Mouse (Mus musculus) hindbrain, postnatal 0 days (tissue): ENCODE results near the gene Stk39. TPM values are rescaled to one million over a fixed set of nuclear protein-coding genes. Genes with fewer than 3 reads are reported as not detected.

Experiments
- ATAC-seq: fragments of 200-750 bp; cut with Nextera tagmentation; 2 replicates; pipeline ENCODE4 v1.8.0; 2017; ENCODE audit warnings: mild to moderate bottlenecking, moderate TSS enrichment, moderate library complexity
- DNase-seq: peaks from one replicate; pipeline ENCODE4 v3.0.0-alpha.2; 2015; ENCODE audit warnings: low spot score
- H3K27ac ChIP-seq: fragments of 300-500 bp; sonication (generic); 2 replicates; pipeline ENCODE4 v1.5.1; 2014; ENCODE audit warnings: mild to moderate bottlenecking
- H3K27me3 ChIP-seq: fragments of 300-500 bp; sonication (generic); 2 replicates; pipeline ENCODE4 v1.6.1; 2014; ENCODE audit warnings: low read length, mixed read lengths; ENCODE audit not compliant: insufficient read depth
- H3K36me3 ChIP-seq: fragments of 300-500 bp; sonication (generic); 2 replicates; pipeline ENCODE4 v1.6.1; 2014; ENCODE audit warnings: low read length, mixed read lengths; ENCODE audit not compliant: insufficient read depth
- H3K4me1 ChIP-seq: fragments of 300-500 bp; sonication (generic); 2 replicates; pipeline ENCODE4 v1.6.1; 2014; ENCODE audit warnings: antibody characterized with exemption, low read length, mixed read lengths; ENCODE audit not compliant: insufficient read depth
- H3K4me2 ChIP-seq: fragments of 300-500 bp; sonication (generic); 2 replicates; pipeline ENCODE4 v1.6.1; 2014; ENCODE audit warnings: low read depth, mild to moderate bottlenecking, low read length, moderate library complexity, mixed read lengths
- H3K4me3 ChIP-seq: fragments of 300-500 bp; sonication (generic); 2 replicates; pipeline ENCODE4 v1.5.1; 2014; ENCODE audit warnings: low read length
- H3K9ac ChIP-seq: fragments of 300-500 bp; sonication (generic); replicated peaks from 2 replicates; pipeline ENCODE4 v1.6.1; 2014; ENCODE audit warnings: mild to moderate bottlenecking, low read length, moderate library complexity, mixed read lengths
- H3K9me3 ChIP-seq: fragments of 300-500 bp; sonication (generic); 2 replicates; pipeline ENCODE4 v1.6.1; 2016; ENCODE audit warnings: low read length, mixed read lengths
- CTCF ChIP-seq: IDR thresholded peaks from 2 replicates; pipeline ENCODE4 v1.5.1; 2016; ENCODE audit warnings: antibody characterized with exemption, control low read depth, low read depth
- WGBS: fragments of 180-500 bp; shearing (Covaris S2); extraction: QIAGEN DNeasy Blood & Tissue Kit; methylation state at CpG from one replicate; pipeline ENCODE4 v1.1.7; 2014; 5-methylcytosine and 5-hydroxymethylcytosine counted together
- polyA plus RNA-seq: library from polyadenylated mRNA; unstranded; fragments of >200 nt; fragmentation: Nextera tagmentation; extraction: Ambion mirVana; gene quantifications from 2 replicates; pipeline ENCODE4 v1.2.1, GENCODE M21; 2015
- total RNA-seq: library from RNA; depleted of rRNA; stranded (reverse); fragments of >200 nt; gene quantifications from 2 replicates; pipeline ENCODE4 v1.2.3, GENCODE M21; 2014

Stk39 gene
- total and polyA plus RNA-seq, 2 experiments from 2014 or later, result 30.8 to 38.4 TPM

DNA sequence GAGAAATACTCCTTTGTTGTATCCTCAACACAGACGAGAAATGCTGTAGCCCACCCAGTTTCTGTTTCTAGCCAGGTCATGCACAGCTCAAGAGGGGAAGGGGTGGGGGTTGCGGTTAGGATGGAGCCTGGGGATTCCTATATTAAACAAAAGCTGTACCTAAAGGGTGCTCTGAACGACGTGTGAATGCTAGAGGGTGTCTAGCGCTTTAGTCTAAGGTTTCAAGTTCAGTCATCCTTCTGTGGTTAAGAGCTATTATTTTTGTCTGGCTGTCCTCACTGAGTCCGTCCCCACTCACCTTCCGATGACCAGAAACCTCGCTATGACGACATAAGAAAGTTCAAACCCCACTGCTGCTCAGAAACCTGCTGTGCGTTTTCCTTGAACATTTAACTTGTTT is 182.9 kb downstream of the Stk39 start:
- H3K4me3 ChIP-seq, result no peak overlapping the region
- H3K27ac ChIP-seq, result no peak overlapping the region
- TF ChIP-seq CTCF, result no peak
- no peak for ATAC-seq
- H3K36me3 ChIP-seq, result no peaks in the 10 kb centered on the region
- no peaks in the 10 kb centered on the region for H3K9me3 ChIP-seq
- no peaks in the 10 kb centered on the region for H3K27me3 ChIP-seq
- H3K9ac ChIP-seq, result no peak overlapping the region
- no peak overlapping the region for H3K4me2 ChIP-seq
- 84% methylated on average over 10 of the region's 10 CpGs for WGBS
- H3K4me1 ChIP-seq, result no peaks in the 10 kb centered on the region
- DNase-seq, result no peak

DNA sequence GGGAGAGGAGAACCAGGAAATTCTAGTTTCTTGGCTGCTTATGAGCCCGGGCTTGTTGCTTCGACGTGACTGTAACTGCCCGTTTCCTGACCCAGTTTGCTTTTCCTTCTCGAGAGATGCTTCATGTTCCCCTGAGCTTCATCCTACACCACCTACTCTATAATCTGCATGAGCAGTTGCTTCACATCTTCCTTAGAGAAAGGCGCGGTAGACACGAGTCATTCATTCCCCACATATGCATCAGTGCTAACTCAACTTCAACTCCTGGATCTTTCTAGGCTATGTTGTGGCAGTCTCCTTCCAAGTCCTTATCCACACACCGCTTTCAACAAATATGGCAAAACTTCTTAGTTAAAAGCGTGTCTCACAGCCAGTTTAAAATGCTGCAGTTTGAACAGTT is 184.0 kb downstream of the Stk39 start:
- H3K9me3 ChIP-seq, result no peaks in the 10 kb centered on the region
- H3K4me3 ChIP-seq, result no peak overlapping the region
- H3K4me2 ChIP-seq, result no peak overlapping the region
- no peaks in the 10 kb centered on the region for H3K36me3 ChIP-seq
- H3K27ac ChIP-seq, result no peak overlapping the region
- no peaks in the 10 kb centered on the region for H3K4me1 ChIP-seq
- TF ChIP-seq CTCF, result no peak
- DNase-seq (no peak), ATAC-seq (no peak)
- no peak overlapping the region for H3K9ac ChIP-seq
- H3K27me3 ChIP-seq, result no peaks in the 10 kb centered on the region
- WGBS, result 96% methylated on average over 10 of the region's 10 CpGs

DNA sequence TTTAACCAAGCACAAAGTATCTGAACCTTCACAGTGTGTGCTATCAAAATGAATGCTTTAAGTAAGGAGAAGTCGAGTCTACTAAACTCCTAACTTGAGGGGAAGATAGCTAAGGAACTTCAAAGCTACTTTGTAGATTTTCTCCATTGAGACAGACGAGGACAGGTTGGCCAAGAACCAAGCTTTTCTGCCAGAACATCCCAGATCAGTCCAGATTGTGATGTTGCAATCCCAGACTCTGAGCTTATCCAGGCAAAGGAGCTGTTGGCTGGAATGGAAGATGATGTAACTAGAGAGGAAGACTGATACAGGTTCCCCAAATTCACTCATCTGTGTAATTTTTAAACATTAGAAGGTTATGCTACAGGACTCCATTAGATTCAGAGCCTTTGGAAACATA is 187.7 kb downstream of the Stk39 start:
- no peak overlapping the region for H3K9ac ChIP-seq
- H3K4me2 ChIP-seq, result no peak overlapping the region
- DNase-seq (no peak), ATAC-seq (no peak)
- no peak for TF ChIP-seq CTCF
- no peaks in the 10 kb centered on the region for H3K36me3 ChIP-seq
- H3K4me1 ChIP-seq, result no peaks in the 10 kb centered on the region
- 77% methylated on average over 2 of the region's 2 CpGs for WGBS
- H3K9me3 ChIP-seq, result no peaks in the 10 kb centered on the region
- no peak overlapping the region for H3K4me3 ChIP-seq
- no peaks in the 10 kb centered on the region for H3K27me3 ChIP-seq
- no peak overlapping the region for H3K27ac ChIP-seq

DNA sequence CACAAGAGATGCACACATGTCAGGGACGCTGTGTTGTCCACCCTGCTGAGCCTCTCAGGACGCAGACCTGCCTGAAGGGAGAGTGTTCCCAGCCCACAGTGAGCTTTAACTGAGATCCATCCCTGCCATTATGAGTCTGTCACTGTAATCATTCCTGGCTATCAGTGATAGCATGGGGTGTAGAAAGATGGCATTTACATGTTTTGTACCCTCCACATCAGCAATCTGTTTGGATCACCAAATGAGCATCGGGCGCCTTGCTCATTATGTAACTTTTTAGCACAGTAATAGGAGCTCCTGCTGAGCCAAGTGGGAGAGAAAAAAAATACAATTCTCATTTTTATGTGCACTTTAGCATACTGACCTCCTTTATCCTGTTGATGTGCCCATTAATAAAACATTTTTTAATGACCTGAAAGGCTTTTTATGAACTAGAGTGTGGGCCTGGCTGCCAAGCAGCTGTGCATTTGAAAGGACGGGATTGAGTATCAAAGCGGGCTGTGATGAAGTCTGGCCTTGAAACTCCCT is 189.0 kb downstream of the Stk39 start:
- Histone ChIP-seq H3K9me3 (no peaks in the 10 kb centered on the region), H3K27ac (no peak overlapping the region), H3K9ac (no peak overlapping the region), H3K4me3 (no peak overlapping the region), H3K4me1 (no peaks in the 10 kb centered on the region), H3K27me3 (no peaks in the 10 kb centered on the region), H3K4me2 (no peak overlapping the region), H3K36me3 (no peaks in the 10 kb centered on the region)
- WGBS, result 74% methylated on average over 6 of the region's 6 CpGs
- no peak for ATAC-seq
- no peak for TF ChIP-seq CTCF
- DNase-seq, result no peak

DNA sequence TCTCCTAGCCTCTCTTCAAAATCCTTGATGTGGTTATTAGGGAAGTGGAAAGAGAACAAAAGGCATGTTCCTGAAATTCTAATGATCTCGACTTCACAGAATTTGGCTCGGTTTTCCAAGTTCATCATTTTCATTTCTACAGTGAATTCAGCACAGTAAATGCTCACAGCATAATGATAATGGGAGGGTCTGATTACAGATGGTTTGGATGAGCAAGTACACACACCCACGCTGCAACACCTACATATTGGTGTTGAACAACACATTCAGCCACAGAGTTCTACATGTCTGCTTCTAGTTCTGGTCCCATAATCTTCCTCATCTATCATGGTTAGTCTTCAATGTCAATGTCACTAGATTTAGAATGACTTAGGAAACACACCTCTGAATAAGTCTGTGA is 190.5 kb downstream of the Stk39 start:
- Histone ChIP-seq H3K36me3 (no peaks in the 10 kb centered on the region), H3K27me3 (no peaks in the 10 kb centered on the region), H3K4me2 (no peak overlapping the region), H3K4me1 (no peaks in the 10 kb centered on the region), H3K9ac (no peak overlapping the region), H3K4me3 (no peak overlapping the region), H3K27ac (no peak overlapping the region), H3K9me3 (no peaks in the 10 kb centered on the region)
- TF ChIP-seq CTCF, result no peak
- 85% methylated on average over 3 of the region's 3 CpGs for WGBS
- ATAC-seq (no peak), DNase-seq (no peak)

DNA sequence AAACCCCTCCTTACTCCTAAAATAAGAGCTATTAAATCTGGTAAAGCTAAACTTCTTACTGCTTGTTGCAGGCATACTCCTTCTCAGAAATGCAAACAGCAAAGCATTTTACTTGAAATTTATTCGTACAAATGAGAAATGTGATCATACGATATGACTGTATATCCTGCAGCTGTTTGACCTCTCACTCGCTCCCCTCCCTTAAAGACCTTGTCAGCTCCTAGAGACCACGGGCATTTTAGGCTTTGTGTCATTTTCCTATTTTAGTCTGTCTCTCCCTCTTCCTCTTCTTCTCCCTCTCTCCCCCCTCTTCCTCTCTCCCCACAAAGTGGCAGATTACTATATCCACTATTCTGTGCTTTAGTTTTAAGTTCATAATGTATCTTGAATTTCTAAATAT is 200.8 kb downstream of the Stk39 start:
- no peak overlapping the region for H3K4me3 ChIP-seq
- H3K27ac ChIP-seq, result no peak overlapping the region
- no peak overlapping the region for H3K4me2 ChIP-seq
- ATAC-seq (no peak), DNase-seq (no peak)
- no peak overlapping the region for H3K9ac ChIP-seq
- H3K9me3 ChIP-seq, result no peaks in the 10 kb centered on the region
- peaks cover 3% of the 10 kb centered on the region; the same call in 1 of the 2 replicates for H3K36me3 ChIP-seq
- H3K4me1 ChIP-seq, result no peaks in the 10 kb centered on the region
- H3K27me3 ChIP-seq, result no peaks in the 10 kb centered on the region
- WGBS, result 53% methylated on average over 4 of the region's 4 CpGs
- TF ChIP-seq CTCF, result no peak

DNA sequence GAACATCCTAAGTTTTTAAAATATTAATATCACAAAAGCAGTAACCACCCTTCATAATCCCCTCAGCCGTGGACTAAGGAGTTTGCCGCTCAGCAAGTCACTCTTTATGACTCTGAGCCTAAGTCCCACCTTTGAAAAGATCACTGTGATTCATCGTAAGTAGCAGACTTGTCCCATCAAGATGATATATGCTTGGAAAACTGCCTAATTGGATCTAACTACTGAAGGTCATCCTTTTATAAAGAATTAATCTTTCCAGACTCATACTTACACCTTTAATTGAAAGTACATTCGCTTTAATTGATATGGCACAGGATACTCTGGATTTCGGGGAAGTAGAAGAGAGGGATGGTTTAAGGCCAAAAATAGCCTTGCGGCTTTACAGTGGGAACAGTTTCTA is 201.2 kb downstream of the Stk39 start:
- TF ChIP-seq CTCF, result no peak
- H3K36me3 ChIP-seq, result peaks cover 3% of the 10 kb centered on the region; the same call in 1 of the 2 replicates
- no peaks in the 10 kb centered on the region for H3K27me3 ChIP-seq
- DNase-seq (no peak), ATAC-seq (no peak)
- H3K4me1 ChIP-seq, result no peaks in the 10 kb centered on the region
- no peak overlapping the region for H3K27ac ChIP-seq
- no peak overlapping the region for H3K4me3 ChIP-seq
- no peak overlapping the region for H3K4me2 ChIP-seq
- H3K9ac ChIP-seq, result no peak overlapping the region
- WGBS, result 73% methylated on average over 6 of the region's 6 CpGs
- no peaks in the 10 kb centered on the region for H3K9me3 ChIP-seq
